Mouse (Mus musculus) MN1 (cell line): Measurements from ENCODE around the gene Pdzrn3.

Experiments
- DNase-seq: peaks from one replicate; pipeline ENCODE4 v3.0.0-alpha.2; 2016; ENCODE audit warnings: low spot score

Gene Pdzrn3

GRCm38 (mm10) chr6:101327196-101327595, 50.5 kb downstream of the Pdzrn3 start:
- DNase-seq = no peak

- no peak for DNase-seq
These were observed 51.7 kb downstream of the Pdzrn3 start for GRCm38 (mm10) chr6:101325842-101326639.

GRCm38 (mm10) chr6:101322580-101322979, 55.1 kb downstream of the Pdzrn3 start:
- no peak for DNase-seq

- no peak for DNase-seq
These were observed 57.3 kb downstream of the Pdzrn3 start for GRCm38 (mm10) chr6:101320386-101320785.

GRCm38 (mm10) chr6:101319374-101319967, 58.2 kb downstream of the Pdzrn3 start:
- no peak for DNase-seq

GRCm38 (mm10) chr6:101318530-101318929, 59.2 kb downstream of the Pdzrn3 start:
- DNase-seq = no peak

GRCm38 (mm10) chr6:101311446-101311845, 66.3 kb downstream of the Pdzrn3 start:
- DNase-seq = no peak

- no peak for DNase-seq
These were observed 67.2 kb downstream of the Pdzrn3 start for GRCm38 (mm10) chr6:101310491-101310890.

- no peak for DNase-seq
These were observed 69.6 kb downstream of the Pdzrn3 start for GRCm38 (mm10) chr6:101307964-101308531.

- no peak for DNase-seq
These were observed 70.9 kb downstream of the Pdzrn3 start for GRCm38 (mm10) chr6:101306834-101307233.

GRCm38 (mm10) chr6:101305543-101305942, 72.2 kb downstream of the Pdzrn3 start:
- DNase-seq = no peak

GRCm38 (mm10) chr6:101303959-101304738, 73.5 kb downstream of the Pdzrn3 start:
- DNase-seq = no peak

GRCm38 (mm10) chr6:101303501-101303900, 74.2 kb downstream of the Pdzrn3 start:
- DNase-seq = no peak

- DNase-seq = no peak
These were observed 76.5 kb downstream of the Pdzrn3 start for GRCm38 (mm10) chr6:101301154-101301553.

- DNase-seq = no peak
These were observed 78.3 kb downstream of the Pdzrn3 start for GRCm38 (mm10) chr6:101299434-101299833.

GRCm38 (mm10) chr6:101297563-101298520, 79.9 kb downstream of the Pdzrn3 start:
- DNase-seq = no peak

GRCm38 (mm10) chr6:101296997-101297396, 80.7 kb downstream of the Pdzrn3 start:
- no peak for DNase-seq

GRCm38 (mm10) chr6:101296280-101296679, 81.4 kb downstream of the Pdzrn3 start:
- DNase-seq = no peak

GRCm38 (mm10) chr6:101293036-101293572, 84.6 kb downstream of the Pdzrn3 start:
- no peak for DNase-seq

- DNase-seq = no peak
These were observed 85.8 kb downstream of the Pdzrn3 start for GRCm38 (mm10) chr6:101291944-101292343.

- DNase-seq = no peak
These were observed 87.5 kb downstream of the Pdzrn3 start for GRCm38 (mm10) chr6:101290160-101290559.
